Mouse (Mus musculus) midbrain, embryonic 12.5 days (tissue): ENCODE data around the gene Cubn. TPM values are rescaled to one million over a fixed set of nuclear protein-coding genes. Genes with fewer than 3 reads are reported as not detected.

Experiments
- ATAC-seq: fragments of 200-750 bp; cut with Nextera tagmentation; 2 replicates; pipeline ENCODE4 v1.8.0; 2017; ENCODE audit warnings: low read depth, moderate TSS enrichment, moderate library complexity; ENCODE audit not compliant: low FRiP score
- H3K27ac ChIP-seq: fragments of 300-500 bp; sonication (generic); replicated peaks from 2 replicates; pipeline ENCODE4 v1.5.1; 2016; ENCODE audit warnings: mild to moderate bottlenecking
- H3K27me3 ChIP-seq: fragments of 300-500 bp; sonication (generic); 2 replicates; pipeline ENCODE4 v1.6.1; 2016; ENCODE audit warnings: mild to moderate bottlenecking
- H3K36me3 ChIP-seq: fragments of 300-500 bp; sonication (generic); 2 replicates; pipeline ENCODE4 v1.6.1; 2016
- H3K4me1 ChIP-seq: fragments of 300-500 bp; sonication (generic); 2 replicates; pipeline ENCODE4 v1.6.1; 2016
- H3K4me2 ChIP-seq: fragments of 300-500 bp; sonication (generic); replicated peaks from 2 replicates; pipeline ENCODE4 v1.6.1; 2016; ENCODE audit warnings: mild to moderate bottlenecking, moderate library complexity
- H3K4me3 ChIP-seq: fragments of 300-500 bp; sonication (generic); 2 replicates; pipeline ENCODE4 v1.5.1; 2016; ENCODE audit warnings: mild to moderate bottlenecking
- H3K9ac ChIP-seq: fragments of 300-500 bp; sonication (generic); replicated peaks from 2 replicates; pipeline ENCODE4 v1.6.1; 2016; ENCODE audit warnings: mild to moderate bottlenecking, moderate library complexity
- H3K9me3 ChIP-seq: fragments of 300-500 bp; sonication (generic); 2 replicates; pipeline ENCODE4 v1.6.1; 2016; ENCODE audit warnings: mild to moderate bottlenecking
- WGBS: fragments of 180-500 bp; shearing (Covaris S2); methylation state at CpG from one replicate; pipeline ENCODE4 v1.1.7; 2016; 5-methylcytosine and 5-hydroxymethylcytosine counted together
- polyA plus RNA-seq: library from polyadenylated mRNA; unstranded; fragments of >200 nt; fragmentation: Nextera tagmentation; extraction: Ambion mirVana; gene quantifications from 2 replicates; pipeline ENCODE4 v1.2.1, GENCODE M21; 2016

Gene Cubn
- polyA plus RNA-seq, 1 experiment from 2014 or later: 0.41 TPM

DNA sequence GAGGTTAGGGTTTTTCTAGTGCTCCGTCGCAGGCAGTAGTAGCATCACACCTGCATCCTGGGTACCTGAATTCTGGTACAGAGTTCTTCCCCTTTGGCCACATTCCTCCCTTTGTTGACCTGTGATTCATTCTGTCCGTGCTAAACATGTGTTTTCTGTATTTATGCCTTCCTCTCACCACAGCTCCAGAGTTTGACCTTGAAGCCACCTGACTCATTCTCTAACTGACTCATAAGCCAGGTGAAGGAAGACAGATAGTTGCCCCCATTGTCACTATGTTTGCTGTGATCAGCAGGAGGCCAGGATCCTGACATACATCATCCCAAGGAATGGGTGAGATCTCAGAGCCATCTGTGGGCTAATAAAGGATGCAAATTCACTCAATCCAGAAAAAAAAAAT is 188.2 kb downstream of the Cubn start:
- H3K4me2 ChIP-seq: no peak overlapping the region
- no peak overlapping the region for H3K27ac ChIP-seq
- WGBS: 83% methylated on average over 3 of the region's 3 CpGs
- no peaks in the 10 kb centered on the region for H3K9me3 ChIP-seq
- no peaks in the 10 kb centered on the region for H3K27me3 ChIP-seq
- H3K4me1 ChIP-seq: peaks cover 2% of the 10 kb centered on the region; the same call in 1 of the 2 replicates
- no peak for ATAC-seq
- no peaks in the 10 kb centered on the region for H3K36me3 ChIP-seq
- no peak overlapping the region for H3K4me3 ChIP-seq
- H3K9ac ChIP-seq: no peak overlapping the region

DNA sequence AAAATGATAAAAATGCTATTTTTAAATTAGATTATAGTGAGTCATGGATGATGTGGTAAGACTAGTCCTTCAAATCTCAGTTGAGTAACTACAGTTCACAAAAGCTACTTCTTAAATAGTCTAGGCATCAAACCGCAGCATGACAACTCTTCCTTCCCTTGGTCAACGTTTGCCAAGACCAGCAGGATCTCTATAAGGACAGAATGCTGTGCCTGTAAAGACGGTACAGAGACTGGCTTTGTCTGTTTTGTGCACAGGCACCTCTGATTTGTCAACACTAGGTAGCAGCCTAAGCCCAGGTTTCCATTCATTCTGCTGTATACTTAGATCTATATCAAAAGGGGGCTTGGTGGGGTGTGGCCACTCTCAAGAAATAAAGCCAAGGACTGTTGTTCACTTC is 192.6 kb downstream of the Cubn start:
- Histone ChIP-seq H3K4me1 (peaks cover 2% of the 10 kb centered on the region; the same call in 1 of the 2 replicates), H3K4me3 (no peak overlapping the region), H3K9me3 (no peaks in the 10 kb centered on the region), H3K4me2 (no peak overlapping the region), H3K27ac (no peak overlapping the region), H3K27me3 (no peaks in the 10 kb centered on the region), H3K9ac (no peak overlapping the region), H3K36me3 (no peaks in the 10 kb centered on the region)
- peak; percentile 91 for ATAC-seq
- 31% methylated on average over 3 of the region's 3 CpGs for WGBS

GRCm38 (mm10) chr2:13297733-13298132 is 193.9 kb downstream of the Cubn start:
- H3K27ac ChIP-seq: no peak overlapping the region
- no peak overlapping the region for H3K9ac ChIP-seq
- ATAC-seq: no peak
- no peak overlapping the region for H3K4me3 ChIP-seq
- no peaks in the 10 kb centered on the region for H3K9me3 ChIP-seq
- 57% methylated on average over 5 of the region's 5 CpGs for WGBS
- no peaks in the 10 kb centered on the region for H3K36me3 ChIP-seq
- peaks cover 2% of the 10 kb centered on the region; the same call in 1 of the 2 replicates for H3K4me1 ChIP-seq
- H3K27me3 ChIP-seq: no peaks in the 10 kb centered on the region
- H3K4me2 ChIP-seq: no peak overlapping the region

GRCm38 (mm10) chr2:13290661-13291060 is 201.0 kb downstream of the Cubn start:
- Histone ChIP-seq H3K4me3 (no peak overlapping the region), H3K27ac (no peak overlapping the region), H3K9ac (no peak overlapping the region), H3K36me3 (no peaks in the 10 kb centered on the region), H3K4me2 (no peak overlapping the region), H3K27me3 (no peaks in the 10 kb centered on the region), H3K4me1 (no peaks in the 10 kb centered on the region; the same call in 1 of the 2 replicates), H3K9me3 (no peaks in the 10 kb centered on the region)
- ATAC-seq: peak; percentile 45; the same call in 1 of the 2 replicates
- 5% methylated on average over 1 of the region's 1 CpGs for WGBS

DNA sequence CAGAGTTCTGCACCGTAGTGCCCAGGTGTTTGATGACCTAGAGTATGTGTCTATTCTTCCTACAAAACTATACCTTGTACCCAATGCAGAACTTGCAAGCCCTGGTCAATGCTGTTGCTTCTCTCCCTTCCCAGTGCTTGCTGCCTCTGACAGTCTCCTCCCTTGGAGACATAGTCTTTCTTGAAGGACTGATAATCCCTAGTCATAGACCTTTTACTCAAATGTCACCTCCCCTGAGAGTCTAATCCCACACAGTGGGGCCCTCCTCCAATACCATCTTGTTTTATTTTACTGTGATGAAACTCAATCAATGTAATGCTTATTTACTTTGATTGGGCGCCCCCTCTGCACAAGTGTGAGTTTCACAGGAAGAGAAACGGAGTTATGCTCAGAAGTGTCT is 201.5 kb downstream of the Cubn start:
- H3K4me1 ChIP-seq: no peaks in the 10 kb centered on the region; the same call in 1 of the 2 replicates
- no peaks in the 10 kb centered on the region for H3K9me3 ChIP-seq
- H3K27me3 ChIP-seq: no peaks in the 10 kb centered on the region
- no peak for ATAC-seq
- no peak overlapping the region for H3K9ac ChIP-seq
- no peak overlapping the region for H3K4me3 ChIP-seq
- no peak overlapping the region for H3K4me2 ChIP-seq
- H3K36me3 ChIP-seq: no peaks in the 10 kb centered on the region
- WGBS: 73% methylated on average over 3 of the region's 3 CpGs
- no peak overlapping the region for H3K27ac ChIP-seq

DNA sequence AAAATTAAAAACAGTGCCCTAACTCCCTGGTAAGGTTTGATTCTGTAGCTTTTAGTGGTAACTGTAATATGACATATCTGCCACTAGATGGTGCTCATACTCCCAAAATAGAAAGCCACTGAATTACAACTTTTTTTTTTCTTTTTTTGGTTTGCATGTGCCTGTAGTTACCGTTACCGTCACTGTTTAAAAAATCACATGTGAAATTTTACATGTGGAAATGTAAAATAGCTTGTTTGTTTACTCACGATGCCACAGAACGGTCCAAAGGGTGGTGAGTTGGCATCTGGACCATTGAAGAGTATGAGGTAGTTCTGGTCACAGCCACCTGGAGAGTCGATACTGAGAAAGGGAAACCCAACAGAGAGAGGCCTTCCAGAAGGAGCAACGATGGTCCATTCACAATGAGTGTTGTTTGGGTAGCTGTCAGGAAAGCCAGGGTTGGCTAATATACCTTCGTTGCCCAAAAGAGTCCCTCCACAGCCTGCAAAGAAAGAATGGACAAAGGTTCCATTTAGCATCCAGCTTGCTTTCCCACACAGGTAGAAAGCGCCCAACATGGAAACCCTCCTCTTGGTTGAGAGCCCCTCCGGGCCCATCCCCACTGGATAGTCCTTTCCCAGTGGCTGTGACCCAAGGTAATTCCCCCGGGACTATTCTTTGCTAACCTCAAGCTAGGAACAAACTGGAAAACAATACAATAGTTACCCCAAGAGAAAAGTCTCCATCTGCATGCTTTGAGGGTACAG is 213.3 kb downstream of the Cubn start:
- H3K9me3 ChIP-seq: no peaks in the 10 kb centered on the region
- H3K27ac ChIP-seq: no peak overlapping the region
- H3K9ac ChIP-seq: no peak overlapping the region
- 57% methylated on average over 10 of the region's 10 CpGs for WGBS
- no peaks in the 10 kb centered on the region for H3K36me3 ChIP-seq
- H3K4me3 ChIP-seq: no peak overlapping the region
- H3K4me2 ChIP-seq: no peak overlapping the region
- no peaks in the 10 kb centered on the region for H3K27me3 ChIP-seq
- no peaks in the 10 kb centered on the region for H3K4me1 ChIP-seq
- ATAC-seq: peak; percentile 53; the same call in 1 of the 2 replicates

- Histone ChIP-seq H3K4me3 (no peak overlapping the region), H3K27ac (no peak overlapping the region), H3K36me3 (no peaks in the 10 kb centered on the region), H3K9ac (no peak overlapping the region), H3K9me3 (no peaks in the 10 kb centered on the region), H3K4me2 (no peak overlapping the region), H3K27me3 (no peaks in the 10 kb centered on the region), H3K4me1 (peaks cover 7% of the 10 kb centered on the region)
- 58% methylated on average over 7 of the region's 7 CpGs for WGBS
- ATAC-seq: no peak
These were observed 215.7 kb downstream of the Cubn start for GRCm38 (mm10) chr2:13275874-13276273.

DNA sequence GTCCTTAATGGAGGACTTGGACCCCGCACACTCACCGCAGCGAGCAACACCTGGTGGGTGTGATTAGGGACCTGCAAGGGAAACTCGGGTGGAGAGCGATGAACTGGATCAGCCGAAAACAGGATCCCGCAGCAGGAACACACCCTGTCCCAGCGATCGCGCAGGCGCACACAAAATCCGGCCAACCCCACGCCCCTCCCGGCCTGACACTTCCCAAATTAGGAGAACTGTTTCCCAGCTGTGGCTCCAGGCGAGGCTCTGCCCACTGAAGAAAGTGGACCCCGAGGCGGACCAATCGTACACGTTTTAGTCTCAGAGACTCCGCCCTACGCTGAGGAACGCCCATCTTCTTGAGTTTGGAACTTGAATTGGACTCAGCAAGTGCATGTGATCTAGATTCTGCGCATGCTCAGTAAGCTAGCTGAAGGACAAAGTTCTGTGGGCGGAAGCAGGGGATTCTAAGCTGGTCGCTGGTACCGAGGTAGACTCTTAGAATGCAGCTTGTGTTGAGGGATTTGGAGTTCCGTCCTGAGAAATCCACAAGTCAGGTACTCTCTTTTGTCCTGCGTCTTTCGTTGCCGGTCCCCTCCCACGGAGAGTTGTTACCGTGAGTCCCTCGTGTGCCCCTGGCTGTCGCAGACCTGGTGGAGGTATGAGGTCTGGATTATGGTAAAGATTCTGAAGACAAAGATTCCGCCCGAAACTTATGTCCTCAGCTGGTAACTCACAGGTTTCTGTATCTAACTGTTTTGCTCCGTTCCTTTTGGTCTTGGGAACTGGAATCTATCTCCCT is 220.3 kb downstream of the Cubn start, which contains the start of gene Rsu1:
Gene Rsu1, minus strand, starts transcription at position 251 of the 793 bp plus-strand sequence.
- H3K9me3 ChIP-seq: no peaks in the 10 kb centered on the region
- H3K27ac ChIP-seq: no peak within 1 kb of the TSS; the same call in 1 of the 2 replicates
- H3K36me3 ChIP-seq: no peaks in the 10 kb centered on the region
- peak within 1 kb of the TSS; percentile 61 for H3K4me2 ChIP-seq
- peaks cover 15% of the 10 kb centered on the region for H3K4me1 ChIP-seq
- peak within 1 kb of the TSS; percentile 62 for H3K4me3 ChIP-seq
- H3K27me3 ChIP-seq: no peaks in the 10 kb centered on the region
- peak within 1 kb of the TSS; percentile 63 for H3K9ac ChIP-seq
- ATAC-seq: peak; percentile 99
- WGBS: 1% methylated on average over 37 of the region's 37 CpGs

DNA sequence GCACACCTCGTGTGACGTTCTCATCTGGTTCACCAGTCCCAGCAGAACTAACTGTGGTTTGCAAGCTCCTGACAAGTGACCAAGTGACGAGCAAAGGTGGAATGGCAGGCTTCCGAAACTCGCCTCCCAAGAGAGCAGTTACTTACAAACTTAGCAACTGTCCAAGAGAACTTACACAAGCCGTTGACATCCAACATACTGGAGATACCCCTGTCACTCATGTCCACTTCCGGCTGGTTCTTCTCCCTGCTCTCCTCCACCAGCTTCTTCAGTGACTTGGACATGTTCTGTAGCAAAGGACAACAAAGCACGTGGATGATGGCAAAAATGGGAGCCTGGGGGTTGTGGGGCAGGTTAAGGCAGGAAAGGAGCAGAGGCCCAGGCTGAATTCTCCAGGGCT is 220.9 kb downstream of the Cubn start:
- ATAC-seq: no peak
- Histone ChIP-seq H3K27me3 (no peaks in the 10 kb centered on the region), H3K4me1 (peaks cover 15% of the 10 kb centered on the region), H3K36me3 (no peaks in the 10 kb centered on the region), H3K4me2 (peak overlapping the region; percentile 61), H3K9me3 (no peaks in the 10 kb centered on the region), H3K9ac (peak overlapping the region; percentile 61), H3K27ac (no peak overlapping the region; the same call in 1 of the 2 replicates), H3K4me3 (peak overlapping the region; percentile 62)
- 51% methylated on average over 8 of the region's 8 CpGs for WGBS

GRCm38 (mm10) chr2:13268681-13269293 is 222.8 kb downstream of the Cubn start:
- Histone ChIP-seq H3K27me3 (no peaks in the 10 kb centered on the region), H3K27ac (no peak overlapping the region), H3K4me3 (no peak overlapping the region), H3K9me3 (no peaks in the 10 kb centered on the region), H3K4me2 (no peak overlapping the region), H3K4me1 (peaks cover 15% of the 10 kb centered on the region), H3K36me3 (no peaks in the 10 kb centered on the region), H3K9ac (no peak overlapping the region)
- no peak for ATAC-seq
- 92% methylated on average over 4 of the region's 4 CpGs for WGBS

DNA sequence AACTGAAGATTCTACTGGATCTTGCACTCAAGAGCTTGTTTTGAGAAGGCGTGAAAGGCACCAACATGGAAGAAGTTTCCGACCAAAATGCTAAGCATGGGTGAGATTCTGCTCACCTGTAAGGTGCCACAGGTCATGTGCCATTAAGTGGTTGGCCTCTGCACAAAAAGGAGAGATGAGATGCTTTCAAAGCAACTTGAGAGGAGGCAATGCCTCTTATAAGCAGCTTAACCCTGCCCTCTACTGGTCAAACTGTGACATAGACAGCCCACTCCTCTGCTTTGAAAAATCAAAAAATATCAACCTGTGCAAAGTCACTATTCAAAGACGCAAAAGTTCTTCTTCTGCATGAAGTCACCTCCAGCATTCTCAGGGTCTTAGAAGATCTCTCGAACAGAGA is 226.7 kb downstream of the Cubn start:
- peak; percentile 66 for ATAC-seq
- H3K27ac ChIP-seq: no peak overlapping the region
- H3K27me3 ChIP-seq: no peaks in the 10 kb centered on the region
- no peaks in the 10 kb centered on the region for H3K36me3 ChIP-seq
- H3K9me3 ChIP-seq: no peaks in the 10 kb centered on the region
- no peak overlapping the region for H3K9ac ChIP-seq
- WGBS: 45% methylated on average over 4 of the region's 4 CpGs
- no peaks in the 10 kb centered on the region for H3K4me1 ChIP-seq
- no peak overlapping the region for H3K4me2 ChIP-seq
- H3K4me3 ChIP-seq: no peak overlapping the region

GRCm38 (mm10) chr2:13263150-13263549 is 228.5 kb downstream of the Cubn start:
- no peak overlapping the region for H3K9ac ChIP-seq
- no peaks in the 10 kb centered on the region for H3K36me3 ChIP-seq
- no peak overlapping the region for H3K4me3 ChIP-seq
- no peak for ATAC-seq
- no peaks in the 10 kb centered on the region for H3K27me3 ChIP-seq
- H3K4me2 ChIP-seq: no peak overlapping the region
- WGBS: 67% methylated on average over 4 of the region's 4 CpGs
- H3K4me1 ChIP-seq: no peaks in the 10 kb centered on the region
- H3K9me3 ChIP-seq: no peaks in the 10 kb centered on the region
- no peak overlapping the region for H3K27ac ChIP-seq
